Mouse (Mus musculus) granulocyte monocyte progenitor cell, adult 5-6 weeks (primary cell): Measurements from ENCODE around the gene 1700003E16Rik. TPM values are rescaled to one million over a fixed set of nuclear protein-coding genes. Genes with fewer than 3 reads are reported as not detected.

Source experiments
- ATAC-seq: replicated peaks from 2 replicates; pipeline ENCODE4 v1.8.0; 2016; ENCODE audit warnings: mild to moderate bottlenecking, moderate TSS enrichment, inconsistent platforms; ENCODE audit not compliant: poor library complexity, severe bottlenecking
- total RNA-seq, 2 experiments: library from RNA; stranded (forward) in 1 of 2; stranded (reverse) in 1 of 2; fragments of 200-712, 200-1000 nt in 1 of 2; fragments of >200 nt in 1 of 2; fragmentation: Nextera tagmentation in 1 of 2; gene quantifications; 2 replicates each; pipeline ENCODE4 v1.2.3; 2014 to 2017

The 1700003E16Rik gene
- total RNA-seq, 2 experiments from 2014 or later: not detected

DNA sequence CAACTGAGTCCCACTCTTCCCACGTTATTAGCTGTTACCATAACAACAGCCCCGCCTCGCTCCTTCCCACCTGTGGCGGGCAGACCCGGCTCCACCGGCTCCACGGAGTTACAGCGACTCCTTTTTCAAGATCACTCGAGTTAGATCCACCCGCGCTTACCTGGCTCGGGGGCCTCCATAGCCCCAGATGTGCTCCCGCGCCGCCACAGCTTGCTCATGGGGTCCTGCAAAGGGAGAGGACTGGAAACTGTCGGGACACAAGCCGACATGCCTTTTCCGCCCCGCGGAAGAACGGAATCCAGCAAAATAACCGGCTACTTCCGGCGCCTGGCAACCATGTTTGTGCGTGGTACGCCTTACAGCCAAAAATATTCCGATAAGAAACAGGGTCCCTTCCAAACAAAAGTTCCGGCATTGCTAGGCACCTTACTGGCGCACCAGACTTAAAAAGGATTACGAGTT, 31.3 kb upstream of the 1700003E16Rik start:
- ATAC-seq: peak; percentile 56

DNA sequence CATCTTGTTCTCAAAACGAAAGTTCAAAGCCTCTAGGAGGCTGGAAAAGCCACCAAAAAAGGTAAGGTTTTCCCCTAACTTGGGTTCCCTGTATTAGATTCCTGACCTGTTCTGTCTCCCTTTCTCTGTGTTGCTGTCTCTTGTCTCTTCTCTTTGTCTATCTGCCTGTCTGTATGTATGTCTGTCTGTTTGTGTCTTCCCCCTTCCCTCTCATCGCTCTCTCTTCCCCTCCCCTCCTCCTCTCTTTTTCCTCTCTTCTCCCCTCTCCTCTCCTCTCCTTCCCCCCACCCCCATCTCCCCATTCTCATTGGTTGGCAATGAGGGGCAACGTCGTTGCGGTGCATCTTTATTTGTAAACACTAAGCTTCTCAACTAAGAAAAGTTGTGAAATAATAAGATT, 30.9 kb upstream of the 1700003E16Rik start, which contains the start of gene Ino80b:
Gene Ino80b, minus strand, starts transcription at position 101 of the 400 bp plus-strand sequence.
- ATAC-seq: no peak

DNA sequence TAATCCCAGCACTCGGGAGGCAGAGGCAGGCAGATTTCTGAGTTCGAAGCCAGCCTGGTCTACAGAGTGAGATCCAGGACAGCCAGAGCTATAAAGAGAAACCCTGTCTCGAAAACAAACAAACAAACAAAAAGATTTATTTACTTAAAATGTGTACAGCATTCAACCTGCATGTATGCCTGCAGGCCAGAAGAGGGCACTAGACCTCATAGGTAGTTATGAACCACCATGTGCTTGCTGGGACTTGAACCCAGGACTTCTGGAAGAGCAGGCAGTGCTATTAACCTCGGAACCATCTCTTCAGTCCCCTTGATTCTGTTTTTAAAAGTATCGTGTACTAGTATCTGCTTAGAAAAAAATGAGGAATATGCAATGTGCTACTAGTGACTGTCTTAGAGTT, 28.8 kb upstream of the 1700003E16Rik start:
- no peak for ATAC-seq

DNA sequence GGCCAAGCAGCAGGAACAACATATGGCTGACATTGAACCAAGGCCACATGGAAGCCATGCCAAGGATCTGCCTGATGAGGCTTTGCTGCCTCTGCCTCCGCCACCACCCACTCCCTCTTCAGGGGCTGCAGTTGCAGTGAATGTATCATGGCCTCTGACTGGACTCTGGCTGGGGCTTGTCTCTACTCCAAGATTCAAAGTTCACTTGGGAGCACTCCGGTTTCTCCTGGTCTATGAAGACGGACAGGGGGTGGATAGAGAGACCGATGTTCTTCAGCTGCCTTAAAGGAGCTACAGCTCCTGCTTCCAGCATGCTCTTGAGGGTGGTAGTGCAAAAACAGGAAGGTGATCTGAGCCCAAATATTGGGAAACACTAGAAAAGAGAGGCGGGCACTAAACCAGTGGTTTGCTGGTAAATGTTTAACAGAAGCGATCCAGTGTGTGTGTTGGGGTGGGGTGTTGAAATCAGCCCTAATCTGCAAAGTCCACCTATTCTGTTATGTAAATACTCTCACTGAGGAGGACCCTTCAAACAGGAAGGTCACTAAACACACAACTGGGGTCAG, 24.7 kb upstream of the 1700003E16Rik start:
- ATAC-seq: peak; percentile 87

DNA sequence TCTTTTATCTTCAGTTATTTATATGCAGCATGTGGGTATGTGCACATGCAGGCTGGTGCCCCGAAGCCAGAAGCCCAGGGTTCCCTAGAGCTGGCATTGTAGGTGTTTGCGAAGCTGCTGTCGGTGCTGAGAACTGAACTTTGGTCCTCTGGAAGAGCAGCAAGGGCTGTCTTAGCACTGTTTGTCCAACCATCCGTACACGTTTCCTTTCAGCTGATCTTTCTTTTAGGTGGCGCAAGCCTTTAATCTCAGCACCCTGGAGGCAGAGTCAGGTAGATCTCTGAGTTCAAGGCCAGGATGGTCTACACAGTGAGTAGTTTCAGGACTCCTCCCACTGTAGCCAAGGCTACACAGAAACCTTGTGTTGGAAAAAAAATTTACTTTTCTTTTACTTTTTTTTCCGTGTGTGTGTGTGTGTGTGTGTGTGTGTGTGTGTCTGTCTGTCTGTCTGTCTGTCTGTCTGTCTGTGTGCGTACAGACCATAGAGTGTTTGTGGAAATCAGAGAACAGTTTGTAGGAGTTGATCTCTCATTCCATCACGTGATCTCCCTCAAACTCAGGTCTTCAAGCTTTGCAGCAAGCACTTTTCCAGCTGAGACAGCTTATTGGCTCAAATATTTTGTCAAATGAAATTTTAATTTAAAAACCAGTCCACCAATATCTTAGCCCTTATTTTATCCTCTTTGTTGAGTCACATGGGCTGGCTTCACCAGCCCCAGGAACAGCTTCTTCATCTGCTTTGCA, 23.9 kb upstream of the 1700003E16Rik start:
- ATAC-seq: no peak

DNA sequence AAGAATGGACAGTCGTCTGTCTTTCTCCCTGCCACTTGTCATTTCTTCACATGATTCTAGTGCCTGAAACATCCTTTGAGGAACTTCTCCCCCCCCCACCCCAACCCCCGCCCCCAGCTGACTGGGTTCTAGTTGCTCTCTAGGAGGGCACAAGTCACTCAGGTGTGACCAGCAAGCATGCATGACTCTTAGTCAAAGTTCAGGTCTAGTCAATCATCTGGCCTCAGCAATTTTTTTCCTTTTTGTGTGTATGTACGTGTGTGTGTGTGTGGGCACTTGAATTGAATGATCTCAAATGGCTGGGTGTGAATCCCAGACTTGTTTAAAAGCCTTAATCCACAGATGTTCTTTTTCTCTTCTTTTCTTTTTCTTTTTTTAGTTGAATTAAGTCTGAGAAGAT, 22.0 kb upstream of the 1700003E16Rik start:
- ATAC-seq: no peak

DNA sequence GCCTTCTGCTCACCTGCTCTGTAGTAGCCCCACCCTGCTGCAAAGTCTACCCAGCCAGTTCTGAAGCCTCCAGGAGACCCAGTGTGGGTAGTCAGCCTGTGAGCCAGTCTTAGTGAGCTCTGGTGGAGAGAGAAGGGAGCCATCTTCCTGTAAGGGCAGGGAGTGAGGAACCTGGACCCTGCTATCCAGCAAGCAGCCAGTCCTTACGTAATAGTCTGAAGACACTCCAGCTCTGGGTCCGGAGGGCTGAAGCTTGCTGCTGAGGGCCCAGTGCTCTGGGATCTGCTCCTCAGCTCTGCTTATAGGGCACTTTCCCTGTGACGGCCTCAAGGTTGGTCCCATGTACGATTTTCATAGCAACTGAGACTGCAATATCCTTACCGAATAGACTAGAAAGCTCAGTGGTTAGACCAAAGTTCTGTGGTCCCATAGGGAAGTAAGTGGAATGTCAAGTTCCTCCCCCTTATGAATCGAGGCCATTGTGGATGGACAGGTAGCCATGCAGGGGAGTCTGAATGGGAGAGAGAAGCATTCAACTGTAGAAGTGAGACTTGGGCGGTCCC, 21.2 kb upstream of the 1700003E16Rik start, which contains the start of gene Rtkn:
Gene Rtkn, plus strand, starts transcription at position 513 of the 563 bp plus-strand sequence.
- ATAC-seq: peak; percentile 49

DNA sequence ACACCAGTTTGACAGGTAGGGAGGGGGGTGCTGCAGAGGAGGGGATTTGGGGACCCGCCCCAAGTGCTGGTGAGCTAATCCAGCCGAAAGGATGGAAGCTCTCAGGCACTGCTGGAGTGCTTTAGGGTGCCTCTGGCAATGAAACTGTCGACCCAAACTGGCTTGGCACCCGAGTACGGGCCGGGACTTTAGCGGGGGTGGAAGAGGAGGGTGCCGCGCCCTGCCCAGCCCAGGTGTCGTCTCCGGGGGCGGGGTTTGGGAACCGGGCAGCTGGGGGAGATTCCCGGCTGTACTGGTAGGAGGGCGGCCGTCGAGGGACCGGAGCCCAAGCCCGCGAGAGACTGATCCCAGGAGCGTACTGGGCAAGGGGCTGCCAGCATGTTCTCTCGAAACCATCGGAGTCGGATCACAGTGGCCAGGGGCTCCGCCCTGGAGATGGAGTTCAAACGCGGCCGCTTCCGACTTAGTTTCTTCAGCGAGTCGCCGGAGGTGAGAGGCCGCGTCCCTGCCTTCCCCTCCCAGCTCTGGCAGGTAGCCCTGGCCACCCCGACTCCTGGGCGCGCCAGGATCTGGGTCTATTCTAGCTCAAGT, 20.5 kb upstream of the 1700003E16Rik start:
- no peak for ATAC-seq

DNA sequence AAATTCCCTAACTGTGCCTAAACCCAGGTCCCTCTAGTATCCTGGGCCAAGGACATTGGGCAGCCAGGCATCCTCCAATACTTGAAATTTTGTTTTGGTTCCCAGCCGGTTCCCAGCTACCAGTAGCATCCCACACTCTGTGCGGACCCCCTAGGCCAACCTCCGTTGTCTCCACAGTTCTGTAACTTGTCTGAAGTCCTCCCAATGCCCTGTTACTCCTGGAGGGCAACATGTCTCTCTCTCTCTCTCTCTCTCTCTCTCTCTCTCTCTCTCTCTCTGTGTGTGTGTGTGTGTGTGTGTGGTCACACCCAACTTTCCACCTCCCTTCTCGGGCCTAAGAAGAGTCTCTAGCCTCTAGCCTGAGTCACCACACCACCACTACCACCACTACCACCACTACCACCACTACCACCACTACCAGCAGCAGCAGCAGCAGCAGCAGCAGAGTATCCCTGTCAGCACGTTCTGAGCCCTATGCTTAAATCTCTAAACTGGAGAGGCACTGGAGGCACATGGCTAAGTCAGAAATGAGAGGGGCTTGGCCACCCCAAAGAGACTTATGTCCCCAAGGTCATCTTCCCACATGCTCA, 19.8 kb upstream of the 1700003E16Rik start:
- ATAC-seq: no peak

DNA sequence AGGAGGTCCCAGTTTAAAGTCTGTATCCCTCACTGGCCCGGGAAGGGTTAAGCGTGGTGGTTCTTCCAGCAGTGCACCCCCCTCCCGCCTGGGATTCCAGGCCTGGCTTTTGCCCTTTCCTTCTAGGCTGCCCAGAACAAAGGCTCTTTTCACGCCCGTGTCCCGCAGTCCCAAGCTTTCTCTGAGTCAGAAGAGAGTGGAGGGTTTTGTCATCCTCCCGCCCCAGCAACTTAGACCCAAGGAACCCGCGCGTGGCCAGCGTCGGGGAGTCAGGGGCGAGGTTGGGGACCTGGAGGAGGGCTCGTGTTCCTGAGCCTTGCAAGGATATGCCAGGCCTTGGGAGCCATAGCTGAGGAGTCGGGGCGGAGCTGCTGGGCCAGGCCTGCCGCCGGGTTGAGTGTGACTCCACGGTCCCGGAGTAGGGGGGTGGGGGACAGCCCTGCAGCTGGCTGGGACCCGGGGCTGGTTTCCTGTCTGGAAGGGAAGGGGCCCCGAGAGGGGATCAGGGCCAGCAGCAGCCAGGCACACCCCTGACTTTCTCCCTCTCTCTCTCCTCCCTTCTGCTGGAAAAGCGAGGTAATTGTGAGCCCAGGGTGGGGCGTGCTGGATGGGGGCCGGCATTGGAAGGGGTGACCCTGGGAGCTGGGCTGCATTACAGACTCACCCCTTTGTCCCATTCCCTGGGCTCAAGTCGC, 19.2 kb upstream of the 1700003E16Rik start:
- peak; percentile 10; the same call in 1 of the 2 replicates for ATAC-seq

DNA sequence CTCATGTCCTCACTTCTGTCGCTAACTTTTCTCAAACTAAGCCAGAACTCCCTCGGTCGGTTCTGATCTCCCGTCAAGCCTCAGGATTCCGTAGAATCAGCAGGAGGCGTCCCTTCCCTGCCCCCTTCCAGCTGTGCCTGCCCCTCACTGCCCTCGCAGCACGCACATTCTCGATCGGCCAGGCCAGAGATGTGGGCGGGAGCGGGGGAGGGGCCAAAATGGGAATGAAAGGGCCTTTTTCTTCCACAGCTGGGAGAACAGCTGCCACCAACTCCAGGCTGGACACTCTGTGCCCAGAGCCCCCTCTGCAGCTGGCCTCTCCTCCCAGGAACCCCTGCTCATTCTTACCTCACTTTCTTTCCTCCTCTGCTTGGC, 18.6 kb upstream of the 1700003E16Rik start:
- ATAC-seq: peak; percentile 24

DNA sequence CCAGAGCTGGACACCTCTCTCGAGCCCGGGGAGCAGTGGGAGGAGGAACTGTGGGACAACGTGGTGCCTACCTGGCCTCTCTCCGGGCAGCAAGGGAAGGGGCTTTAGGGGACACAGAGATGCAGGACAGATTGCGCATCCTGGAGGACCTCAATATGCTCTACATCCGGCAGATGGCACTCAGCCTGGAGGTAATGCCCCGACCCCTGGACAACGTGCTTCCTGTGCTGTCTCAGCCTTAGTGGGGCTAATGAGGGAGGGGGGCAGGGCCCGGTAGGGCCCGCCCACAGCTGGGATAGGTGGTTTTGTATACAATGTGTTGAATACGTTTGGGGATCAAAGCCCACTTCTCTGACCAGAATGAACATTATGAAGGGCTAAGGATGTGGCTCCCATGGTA, 18.1 kb upstream of the 1700003E16Rik start:
- peak; percentile 33 for ATAC-seq

DNA sequence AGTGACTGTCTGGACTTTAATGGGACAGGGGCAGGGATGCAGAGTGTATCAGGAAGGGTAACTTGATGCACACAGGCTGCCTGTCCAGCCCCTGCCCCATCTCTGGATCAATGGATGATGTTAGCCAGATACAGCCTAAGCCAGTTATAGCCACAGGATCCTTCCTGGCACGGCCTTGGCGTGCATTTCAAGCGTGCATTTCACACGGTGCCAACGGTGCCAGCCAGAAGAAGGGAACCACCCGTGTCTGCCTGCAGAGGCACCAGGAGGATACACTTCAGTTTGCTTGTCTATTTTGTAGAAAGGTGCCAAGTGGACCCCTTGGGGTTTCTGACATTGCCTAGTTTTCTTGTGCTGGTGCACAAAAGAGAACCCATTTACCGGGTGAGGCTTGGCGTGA, 16.2 kb upstream of the 1700003E16Rik start:
- ATAC-seq: no peak

DNA sequence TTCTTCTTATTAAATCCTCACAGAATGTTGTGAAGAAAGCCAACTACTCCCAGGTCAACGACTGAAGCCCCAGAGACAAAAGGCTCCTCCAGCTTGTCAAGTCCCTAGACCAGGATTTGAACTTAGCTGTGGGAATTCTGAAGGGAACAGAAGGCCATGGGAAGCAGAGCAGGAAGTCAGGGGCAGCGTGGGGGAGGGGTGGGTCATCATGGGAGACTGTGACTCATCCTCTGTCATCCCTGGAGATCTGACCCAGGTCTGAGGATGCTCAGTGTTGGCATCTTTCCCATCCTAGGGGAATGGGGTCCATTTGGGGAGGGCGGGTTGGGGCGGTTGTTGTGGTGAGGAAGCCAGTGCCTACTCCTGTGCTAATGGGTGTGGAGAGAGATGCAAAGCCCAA, 14.6 kb upstream of the 1700003E16Rik start:
- ATAC-seq: no peak

DNA sequence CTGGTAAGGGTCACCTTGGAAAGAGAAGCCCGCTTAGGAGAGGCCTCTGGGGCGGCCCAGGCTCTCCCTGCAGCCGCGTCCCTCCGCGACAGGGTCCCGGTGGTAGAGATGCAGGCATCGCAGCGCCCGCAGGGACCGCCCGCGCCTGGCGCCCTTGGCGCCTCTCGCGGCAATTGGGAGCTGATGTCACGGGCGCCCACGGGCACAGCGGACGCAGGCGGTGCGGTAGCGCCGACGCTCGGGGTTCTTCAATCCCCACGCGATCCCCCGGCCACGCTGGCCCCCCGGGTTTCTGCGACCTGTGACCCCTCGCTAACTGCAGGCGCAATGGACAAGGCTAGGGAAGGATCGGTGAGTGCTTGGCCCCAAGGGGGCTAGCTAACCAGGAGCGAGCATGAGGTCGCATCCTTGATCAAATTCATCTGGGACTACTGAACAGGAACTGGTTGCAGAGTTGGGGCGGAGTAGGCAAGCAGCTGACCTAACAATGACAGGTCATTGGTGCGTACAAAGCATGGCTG, 13.9 kb upstream of the 1700003E16Rik start:
- ATAC-seq: peak; percentile 36

DNA sequence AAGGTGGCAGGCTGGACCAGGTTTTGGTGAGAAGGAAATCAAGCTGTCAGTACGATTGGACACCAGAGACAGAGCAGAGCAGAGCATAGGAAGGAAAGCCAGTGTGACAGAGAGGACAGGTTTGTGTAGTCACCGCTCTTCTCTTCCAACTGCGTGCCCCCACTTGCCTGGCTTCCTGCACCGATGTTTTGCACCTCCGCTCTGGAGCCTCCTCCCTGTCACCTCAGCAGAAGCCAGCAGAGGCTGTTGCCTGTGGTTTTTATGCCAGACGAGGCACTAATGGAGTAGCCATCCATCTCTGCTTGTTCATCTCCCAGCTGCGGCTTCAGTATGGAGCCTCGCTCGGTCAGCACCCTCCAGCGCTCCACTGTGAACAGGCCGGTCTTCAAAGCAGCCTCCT, 13.3 kb upstream of the 1700003E16Rik start:
- ATAC-seq: no peak

DNA sequence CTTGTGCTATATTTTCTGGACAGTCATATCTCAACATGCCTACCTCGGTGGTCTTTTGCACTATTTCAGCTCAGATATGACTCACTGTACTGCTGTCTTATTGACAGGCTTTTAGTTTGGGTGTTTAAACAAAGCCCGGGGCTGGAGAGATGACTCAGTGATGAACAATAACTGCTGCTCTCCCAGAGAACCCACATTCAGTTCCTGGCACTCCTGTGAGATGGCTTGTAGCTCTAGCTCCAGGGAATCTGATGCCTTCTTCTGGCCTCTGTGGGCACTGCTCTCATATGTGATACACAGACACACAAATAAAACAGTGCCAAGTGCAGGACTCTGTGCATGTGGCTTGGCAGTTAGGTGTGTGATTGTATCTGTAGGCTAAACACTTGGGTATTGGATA, 11.0 kb upstream of the 1700003E16Rik start:
- ATAC-seq: no peak

DNA sequence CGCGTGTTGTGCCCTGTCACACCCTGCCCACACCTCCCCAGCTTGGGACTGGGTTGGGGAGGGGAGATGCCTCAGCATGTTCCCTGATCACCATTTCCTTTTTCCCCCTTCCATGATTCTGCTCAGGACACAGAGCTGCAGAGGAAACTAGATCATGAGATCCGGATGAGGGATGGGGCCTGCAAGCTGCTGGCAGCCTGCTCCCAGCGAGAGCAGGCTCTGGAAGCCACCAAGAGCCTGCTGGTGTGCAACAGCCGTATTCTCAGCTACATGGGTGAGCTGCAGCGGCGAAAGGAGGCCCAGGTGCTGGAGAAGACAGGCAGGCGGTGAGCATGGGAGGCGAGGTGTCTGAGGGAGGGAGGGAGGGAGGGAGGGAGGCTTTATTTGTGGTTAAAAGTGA, 10.4 kb upstream of the 1700003E16Rik start:
- no peak for ATAC-seq

DNA sequence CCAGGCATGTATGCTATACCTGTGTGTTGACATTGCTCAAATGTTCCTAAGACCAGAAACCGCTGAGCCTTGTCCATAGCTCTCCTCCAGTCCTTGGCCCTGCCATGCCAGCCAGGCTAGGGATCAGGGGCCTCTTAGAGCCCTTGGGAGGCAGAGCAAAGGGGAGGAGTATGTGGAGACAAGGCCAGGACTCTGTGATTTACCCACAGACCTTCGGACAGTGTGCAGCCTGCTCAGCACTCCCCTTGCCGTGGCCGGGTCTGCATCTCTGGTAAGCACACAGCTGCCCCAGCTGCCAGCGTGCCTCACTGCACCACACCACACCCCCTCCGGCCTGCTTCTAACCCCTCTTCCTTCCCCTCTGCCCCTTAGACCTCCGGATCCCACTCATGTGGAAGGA, 8.9 kb upstream of the 1700003E16Rik start:
- no peak for ATAC-seq

DNA sequence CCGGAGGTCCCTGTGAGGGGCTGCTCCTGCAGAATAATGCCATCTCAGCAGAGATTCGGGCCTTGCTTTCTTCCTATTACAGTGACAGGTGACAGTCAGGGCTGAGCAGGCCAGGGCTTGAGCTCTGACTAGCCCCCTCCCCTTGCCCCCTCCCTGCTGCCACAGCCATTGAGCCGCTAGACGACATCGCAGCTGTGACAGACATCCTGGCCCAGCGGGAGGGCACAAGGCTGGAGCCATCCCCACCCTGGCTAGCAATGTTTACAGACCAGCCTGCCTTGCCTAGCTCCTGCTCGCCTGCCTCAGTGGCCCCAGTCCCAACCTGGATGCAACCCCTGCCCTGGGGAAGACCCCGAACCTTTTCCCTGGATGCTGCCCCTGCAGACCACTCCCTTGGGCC, 4.5 kb upstream of the 1700003E16Rik start:
- no peak for ATAC-seq
